Mouse (Mus musculus) ES-Bruce4 (cell line): ENCODE measurements around the gene Msl1.

Experiments
- CTCF ChIP-seq: IDR thresholded peaks from one replicate; pipeline ENCODE4 v1.8.1; 2011; ENCODE audit warnings: low read depth, low read length
- EP300 ChIP-seq: IDR thresholded peaks from 2 replicates; pipeline ENCODE4 v1.6.1; 2011; ENCODE audit warnings: low read depth, low read length; ENCODE audit not compliant: insufficient read depth
- POLR2A ChIP-seq: IDR thresholded peaks from one replicate; pipeline ENCODE4 v1.8.1; 2011; ENCODE audit warnings: low read length; ENCODE audit not compliant: insufficient read depth

GRCm38 (mm10) chr11:98756711-98757110, 38.6 kb upstream of the Msl1 start:
- TF ChIP-seq CTCF (no peak), POLR2A (no peak), EP300 (no peak)
